Mouse (Mus musculus) fibroblast of lung, adult 2 months (primary cell): ENCODE measurements around the gene Unc119.

ENCODE experiments used
- DNase-seq: peaks from one replicate; pipeline ENCODE4 v3.0.0-alpha.2; 2011; ENCODE audit warnings: low read depth

Unc119 gene

GRCm38 (mm10) chr11:78344328-78344889, 1.1 kb downstream of the Unc119 start:
- no peak for DNase-seq

- no peak for DNase-seq
Measured at GRCm38 (mm10) chr11:78344890-78345715, 1.8 kb downstream of the Unc119 start.

- DNase-seq = no peak
Measured at GRCm38 (mm10) chr11:78345801-78346200, 2.5 kb downstream of the Unc119 start.

- DNase-seq = no peak
Measured at GRCm38 (mm10) chr11:78346326-78347069, 3.2 kb downstream of the Unc119 start.

DNA sequence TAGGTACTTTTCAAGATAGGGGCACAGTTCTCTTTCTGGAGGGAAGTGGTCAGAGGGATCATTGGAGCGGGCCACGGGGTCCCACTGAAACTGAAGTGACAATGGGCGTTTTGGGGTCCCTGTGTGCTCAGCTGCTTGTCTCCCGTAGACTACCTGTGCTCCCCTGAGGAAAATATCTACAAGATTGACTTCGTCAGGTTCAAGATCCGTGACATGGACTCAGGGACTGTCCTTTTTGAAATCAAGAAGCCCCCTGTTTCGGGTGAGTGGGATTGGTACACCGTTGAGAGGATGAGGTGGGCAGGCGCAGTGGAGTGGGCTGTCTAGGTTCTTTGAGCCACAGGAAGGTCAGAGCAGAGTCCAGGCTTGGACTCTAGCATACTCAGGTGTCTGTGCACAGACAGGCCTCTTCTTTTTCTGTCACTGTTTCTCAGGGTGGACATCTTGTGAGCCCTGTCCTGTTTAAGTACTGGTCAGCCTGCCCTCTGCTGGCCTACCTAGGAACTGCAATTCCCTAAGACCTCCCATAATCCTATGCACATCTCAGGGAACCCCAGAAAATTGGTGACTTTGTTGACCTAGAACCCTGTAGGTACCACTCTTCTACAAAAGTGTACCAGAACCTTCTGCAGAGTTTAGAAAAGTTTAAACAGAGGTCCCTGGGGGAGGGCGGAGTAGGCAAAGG, 3.9 kb downstream of the Unc119 start:
- DNase-seq = no peak

- no peak for DNase-seq
Measured at GRCm38 (mm10) chr11:78347908-78348307, 4.6 kb downstream of the Unc119 start.

DNA sequence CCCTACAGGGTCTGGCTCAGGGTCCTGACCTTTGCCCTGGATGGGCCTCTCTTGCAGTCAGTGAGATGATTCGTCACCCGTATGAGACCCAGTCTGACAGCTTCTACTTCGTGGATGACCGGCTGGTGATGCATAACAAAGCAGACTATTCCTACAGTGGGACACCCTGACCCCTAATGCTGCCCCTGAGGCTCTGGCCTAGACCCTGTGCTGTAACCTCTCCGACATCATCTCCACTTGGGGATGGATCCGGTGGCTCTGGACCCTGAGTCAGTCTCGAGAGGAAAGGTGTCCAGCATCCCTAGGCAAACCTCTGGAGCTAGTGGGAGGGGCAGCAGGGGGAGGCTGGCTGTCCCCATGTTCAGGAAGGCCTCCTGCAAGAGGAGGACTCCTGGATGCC, 5.2 kb downstream of the Unc119 start:
- no peak for DNase-seq

- no peak for DNase-seq
Measured at GRCm38 (mm10) chr11:78349441-78350358, 6.4 kb downstream of the Unc119 start.

- no peak for DNase-seq
Measured at GRCm38 (mm10) chr11:78353081-78353480, 9.8 kb downstream of the Unc119 start.

GRCm38 (mm10) chr11:78354905-78355304, 11.6 kb downstream of the Unc119 start:
- no peak for DNase-seq

DNA sequence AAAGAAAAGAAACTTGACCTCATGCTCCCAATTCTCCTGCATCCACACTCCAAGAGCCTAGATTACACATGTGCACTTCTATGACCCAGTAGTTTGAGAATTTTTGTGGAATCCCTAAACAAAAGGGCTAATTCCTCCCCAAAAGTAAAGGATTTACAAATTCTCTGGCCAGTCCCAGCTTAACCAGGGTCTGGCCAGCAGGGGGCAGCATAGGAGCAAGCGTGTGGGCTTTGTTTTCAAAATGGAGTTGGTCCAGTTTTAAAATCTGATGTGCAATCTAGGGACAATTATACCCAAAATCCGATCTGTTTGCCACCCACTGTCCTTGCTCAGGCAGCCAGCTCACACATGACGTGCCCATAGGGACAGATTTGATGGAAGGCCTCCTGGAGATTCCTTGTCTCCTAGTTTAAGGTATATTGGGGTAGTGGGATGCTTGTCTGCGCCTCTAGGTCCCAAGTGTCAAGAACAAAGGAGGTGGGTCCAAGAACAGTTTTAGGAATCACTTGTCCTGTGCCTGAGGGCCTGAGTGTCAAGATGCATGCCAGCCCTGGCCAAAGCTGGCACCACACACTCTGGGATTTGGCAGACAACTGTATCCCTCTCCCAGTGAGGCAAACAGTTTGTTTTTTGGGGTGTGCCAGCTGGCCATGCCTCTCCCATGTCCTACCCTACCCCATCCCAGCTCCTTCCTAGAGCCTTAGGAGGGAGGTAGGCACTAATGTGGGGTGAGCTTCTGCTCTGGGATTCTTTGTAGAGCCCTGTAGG, 12.4 kb downstream of the Unc119 start:
- no peak for DNase-seq

GRCm38 (mm10) chr11:78358330-78359007, 15.2 kb downstream of the Unc119 start:
- DNase-seq = no peak

DNA sequence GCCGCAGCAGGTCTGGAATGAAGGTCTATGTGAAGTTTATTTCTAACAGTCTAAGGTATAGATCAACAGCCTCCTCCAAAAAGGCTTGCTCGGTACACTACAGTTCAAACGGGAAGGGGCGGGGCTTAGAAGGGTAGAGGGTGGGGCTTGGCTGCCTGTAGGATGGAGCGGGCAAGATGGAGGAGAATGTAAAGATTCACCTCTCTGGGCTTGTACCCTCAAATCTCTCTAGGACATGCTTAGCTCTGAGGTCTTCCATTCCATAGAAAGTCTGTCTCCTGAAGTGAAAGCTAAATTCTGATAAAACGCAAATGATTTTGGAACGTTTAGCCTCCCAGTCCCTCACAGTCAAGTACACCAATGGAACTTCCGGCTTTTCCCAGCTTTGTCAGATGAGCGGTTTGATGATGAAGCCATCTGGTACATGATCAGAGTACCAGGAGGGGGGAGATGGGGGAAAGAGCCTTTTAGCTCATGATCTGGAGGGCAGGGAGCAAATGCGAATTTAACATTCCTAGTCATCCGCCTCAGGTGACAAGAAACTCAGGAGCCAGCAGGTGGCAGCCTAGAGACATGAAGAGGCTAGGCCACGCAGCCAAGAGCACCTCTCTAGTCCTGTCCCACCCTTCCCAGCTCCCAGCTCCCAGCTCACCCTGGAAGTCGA, 17.0 kb downstream of the Unc119 start:
- peak; percentile 48 for DNase-seq

DNA sequence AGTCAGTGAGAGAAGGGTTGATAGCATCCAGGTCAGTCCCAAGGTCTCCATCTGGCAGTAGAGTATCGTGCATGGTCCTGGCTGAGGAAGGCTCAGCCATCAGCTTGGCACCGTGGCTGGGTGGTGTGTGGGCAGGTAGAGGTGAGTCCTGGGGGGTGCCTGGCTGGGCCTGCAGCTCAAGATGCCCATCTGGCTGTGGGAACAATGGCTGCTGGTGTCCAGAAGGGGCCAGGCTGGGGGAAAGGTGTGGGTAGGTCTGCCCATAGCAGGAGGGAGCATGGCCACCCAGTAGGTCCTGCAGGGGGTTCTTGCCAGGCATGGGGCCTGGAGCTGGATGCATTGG, 17.5 kb downstream of the Unc119 start:
- DNase-seq = no peak

DNA sequence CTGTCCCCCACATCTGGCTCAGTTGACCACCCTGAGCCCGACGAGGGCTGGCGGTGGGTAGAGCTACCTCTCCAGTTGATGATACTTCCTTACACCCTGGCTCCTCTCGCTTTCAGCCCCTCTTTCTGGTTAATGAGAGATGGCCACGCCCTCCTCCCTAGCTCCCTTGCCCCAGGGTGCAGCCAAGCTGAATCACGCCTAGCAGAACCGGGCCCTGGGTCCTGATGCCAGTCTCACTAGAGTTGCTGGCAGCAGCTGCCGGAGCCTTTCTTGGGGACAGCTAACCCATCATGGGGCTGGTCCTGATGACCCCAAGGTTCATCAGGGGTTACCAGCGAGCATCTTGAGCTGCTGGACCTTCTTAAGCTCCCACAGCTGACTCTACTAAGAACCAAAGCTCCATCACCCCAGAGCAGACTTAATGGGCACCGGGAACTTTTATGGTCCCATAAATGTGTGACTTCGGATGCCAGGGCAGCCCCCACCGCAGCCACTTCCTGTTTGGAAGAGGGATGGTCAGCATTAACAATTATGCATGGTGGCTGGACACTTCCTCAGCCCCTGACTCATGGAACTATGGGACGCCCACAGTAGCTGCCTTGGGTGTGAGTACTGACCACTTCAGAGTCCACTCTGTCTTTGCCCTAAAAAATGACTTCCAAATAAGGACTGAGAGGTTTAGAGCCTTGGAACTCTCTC, 20.2 kb downstream of the Unc119 start:
- DNase-seq = no peak

DNA sequence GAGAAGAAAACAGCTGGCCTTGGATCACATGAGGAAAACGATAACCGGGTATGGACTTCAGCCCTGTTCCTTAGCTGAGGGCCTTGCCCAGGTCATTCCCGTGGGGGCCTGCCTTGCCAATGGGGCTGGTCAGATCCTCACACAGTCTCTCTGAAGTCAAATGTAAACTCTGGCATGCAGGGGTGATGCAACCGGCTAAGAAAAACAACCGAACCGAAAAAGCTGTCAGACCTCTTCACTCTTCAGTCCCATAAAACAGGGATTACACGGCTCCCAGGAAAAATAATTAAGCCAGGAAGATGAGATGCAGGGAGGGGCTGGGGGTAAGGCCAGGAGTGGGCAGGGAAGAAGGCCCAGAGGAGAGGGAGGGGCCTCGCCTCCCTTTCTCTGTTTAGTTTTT, 20.8 kb downstream of the Unc119 start:
- DNase-seq = no peak

DNA sequence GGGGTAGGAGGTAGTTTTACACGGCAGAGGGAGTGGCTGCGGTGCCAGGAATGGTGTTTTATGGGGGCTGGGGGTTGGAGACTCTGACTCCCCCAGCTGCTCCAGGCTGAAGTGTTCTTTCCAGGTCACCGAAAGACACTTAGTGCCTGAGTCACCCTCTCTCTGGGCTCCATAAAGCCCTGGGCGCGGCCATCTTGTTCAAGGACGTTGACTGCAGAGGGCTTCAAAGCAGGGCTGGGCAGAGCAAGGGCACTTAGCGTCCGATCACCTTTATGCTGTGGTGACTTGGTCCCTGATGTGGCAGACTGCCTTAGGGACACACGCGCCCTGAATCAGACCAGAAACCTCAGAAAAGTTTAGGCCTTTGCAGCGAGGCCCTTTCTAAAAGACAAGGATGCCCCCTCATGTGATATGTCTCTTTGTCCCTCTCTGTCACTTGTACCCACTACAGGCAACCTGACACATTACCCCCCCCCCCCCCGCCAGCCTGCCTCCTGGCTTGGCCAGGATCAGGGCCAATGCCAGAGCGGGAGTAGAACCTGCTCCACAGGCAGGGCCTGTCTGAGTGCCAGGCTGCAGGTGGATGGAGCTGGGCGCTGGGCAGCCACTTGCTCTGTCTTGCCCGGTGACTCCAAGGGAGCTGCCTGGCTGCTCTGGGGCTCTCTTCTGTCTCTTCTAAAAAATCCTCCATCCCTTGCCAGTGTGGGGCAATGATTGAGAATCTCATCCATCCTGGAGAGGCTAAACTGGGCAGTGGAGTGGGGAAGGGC, 24.4 kb downstream of the Unc119 start:
- no peak for DNase-seq

DNA sequence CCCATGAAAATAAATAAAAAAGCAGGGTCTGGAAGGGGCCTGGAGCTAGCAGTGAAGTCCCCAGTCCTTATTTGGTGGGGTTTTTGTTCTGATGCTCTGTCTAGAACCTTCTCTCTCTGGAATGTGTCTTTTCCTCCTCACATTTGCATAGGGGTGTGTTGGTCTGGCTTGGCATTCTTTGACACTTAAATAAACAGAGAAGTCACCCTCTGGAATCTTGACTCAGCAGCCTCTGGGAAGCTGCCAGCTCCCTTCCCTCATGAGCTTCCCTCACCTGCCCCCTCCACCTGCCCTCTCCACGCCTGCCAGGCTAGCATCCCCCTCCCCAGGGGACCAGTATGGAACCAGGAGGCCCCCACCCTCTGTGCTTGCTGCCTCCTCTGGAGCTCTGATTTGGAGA, 27.1 kb downstream of the Unc119 start:
- no peak for DNase-seq
